Mouse (Mus musculus): ENCODE measurements at regions not wholly inside any gene's neighbourhood (a gene's known extent, or its start where the extent isn't known, plus 50 kb on each side); places are given as distances from the start of the nearest gene placed in this dataset.

GRCm38 (mm10) chr3:149395082-149395481 lies 404.7 kb upstream of the Adgrl2 start:
- DNase-seq (ENCODE audit: low read depth, low spot score), result no peak
- no peak for ATAC-seq
- no peak for TF ChIP-seq CTCF (IDR thresholded peaks at IDR 0.05)
- ChIA-PET CTCF (no interaction called here), POLR2A (no interaction called here)
- H3K27me3 ChIP-seq, result no peaks in the 10 kb centered on the region
- in situ Hi-C loops (cut with MboI; ENCODE audit: low pct_unique_long_range_greater_than_20kb), result no loop called here

DNA sequence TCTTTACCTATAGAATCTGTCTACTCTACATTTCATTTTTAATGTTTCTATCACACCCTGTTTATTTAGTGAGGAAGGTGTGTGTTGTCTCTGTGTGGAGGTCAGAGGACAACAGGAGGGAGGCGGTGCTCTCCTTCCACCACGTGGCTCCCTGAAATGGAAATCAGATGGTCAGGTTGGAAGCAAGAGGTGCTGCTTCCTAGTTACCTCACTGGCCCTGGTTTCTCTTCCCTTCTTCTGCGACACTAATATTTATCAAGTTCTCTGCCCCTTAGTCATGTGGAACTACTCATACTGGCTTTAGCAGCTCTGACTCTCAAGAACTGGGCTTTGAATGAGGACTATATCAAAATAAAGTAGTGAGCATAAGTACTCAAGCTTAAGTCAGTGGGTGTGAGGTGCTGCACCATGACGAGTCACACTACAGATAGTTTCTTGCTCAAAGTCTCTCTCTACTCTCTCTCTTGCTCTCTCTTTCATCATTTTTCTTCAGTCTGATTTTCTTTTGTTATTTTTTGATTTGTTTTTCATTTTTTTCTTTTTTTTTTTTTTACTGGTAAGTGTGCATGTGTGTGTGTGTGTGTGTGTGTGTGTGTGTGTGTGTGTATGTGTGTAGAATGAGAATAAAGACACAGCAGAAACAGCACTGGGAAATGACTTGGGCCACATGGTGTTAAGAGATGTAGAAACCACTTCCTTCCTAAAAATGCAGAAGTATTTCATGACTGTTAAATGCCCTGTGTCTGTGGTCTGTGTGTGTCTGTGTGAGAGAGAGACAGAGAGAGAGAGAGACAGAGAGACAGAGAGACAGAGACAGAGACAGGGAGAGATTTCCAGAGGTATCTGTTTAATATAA lies 403.2 kb upstream of the Adgrl2 start:
- no peak for TF ChIP-seq CTCF (IDR thresholded peaks at IDR 0.05)
- POLR2A ChIA-PET, result no interaction called here
- CTCF ChIA-PET, result no interaction called here
- no peaks in the 10 kb centered on the region for H3K27me3 ChIP-seq
- ATAC-seq (no peak), DNase-seq (ENCODE audit: low read depth, low spot score) (no peak)
- in situ Hi-C loops (cut with MboI; ENCODE audit: low pct_unique_long_range_greater_than_20kb), result no loop called here

DNA sequence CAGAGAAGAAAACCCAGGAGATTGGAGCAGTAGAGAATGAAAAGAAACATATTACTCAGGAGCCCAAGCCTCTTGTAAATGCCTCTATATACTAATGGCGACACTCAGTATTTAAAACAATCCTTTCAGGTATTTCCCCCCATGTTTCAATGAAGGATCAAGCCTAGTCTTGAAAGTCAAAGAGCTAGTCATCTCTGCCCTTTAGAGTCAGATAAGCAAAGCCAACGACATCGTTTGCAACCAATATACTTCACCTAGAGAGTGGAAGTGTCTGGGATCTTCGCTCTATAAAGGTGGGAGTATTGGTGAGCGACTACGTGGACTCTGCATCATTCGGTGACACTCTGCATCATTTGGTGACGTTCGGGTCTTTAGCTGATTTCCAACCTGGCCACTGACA lies 401.8 kb upstream of the Adgrl2 start:
- ChIA-PET POLR2A (no interaction called here), CTCF (interaction anchor here (1.2 kb wide), 1 partner anchor 21 kb away, joined by 4 read pairs; no protein-coding TSS in a partner anchor)
- ATAC-seq (no peak), DNase-seq (ENCODE audit: low read depth, low spot score) (no peak)
- no peak for TF ChIP-seq CTCF (IDR thresholded peaks at IDR 0.05)
- in situ Hi-C loops (cut with MboI; ENCODE audit: low pct_unique_long_range_greater_than_20kb), result no loop called here
- H3K27me3 ChIP-seq, result no peaks in the 10 kb centered on the region

GRCm38 (mm10) chr3:149387537-149387936 lies 397.2 kb upstream of the Adgrl2 start:
- ATAC-seq (no peak), DNase-seq (ENCODE audit: low read depth, low spot score) (no peak)
- no peaks in the 10 kb centered on the region for H3K27me3 ChIP-seq
- ChIA-PET POLR2A (no interaction called here), CTCF (interaction anchor here (1.9 kb wide), 1 partner anchor 10 kb away, joined by 9 read pairs; no protein-coding TSS in a partner anchor)
- TF ChIP-seq CTCF (IDR thresholded peaks at IDR 0.05), result no peak
- in situ Hi-C loops (cut with MboI; ENCODE audit: low pct_unique_long_range_greater_than_20kb), result no loop called here

DNA sequence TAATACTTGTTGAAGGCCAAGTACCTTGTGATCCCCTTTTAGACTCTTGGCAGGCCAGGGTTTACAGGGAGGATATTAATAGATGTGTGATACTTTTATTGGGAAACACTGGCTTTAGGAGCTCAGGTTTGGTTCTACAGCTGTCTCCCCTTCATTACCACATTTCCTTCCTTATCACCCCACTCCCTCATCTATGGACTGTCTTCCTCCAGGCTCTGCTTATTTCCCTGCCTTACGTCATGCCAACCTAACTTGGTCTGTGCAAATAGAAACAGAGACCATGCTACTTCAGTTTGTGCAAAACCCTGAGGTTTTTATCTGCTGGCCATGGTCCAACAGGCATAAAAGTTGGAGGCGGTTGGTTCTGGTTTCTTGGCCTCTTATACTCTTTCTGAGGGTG lies 395.7 kb upstream of the Adgrl2 start:
- H3K27me3 ChIP-seq, result no peaks in the 10 kb centered on the region
- CTCF ChIA-PET, result interaction anchor here (1.7 kb wide), 1 partner anchor 14 kb away, joined by 4 read pairs; no protein-coding TSS in a partner anchor
- in situ Hi-C loops (cut with MboI; ENCODE audit: low pct_unique_long_range_greater_than_20kb), result no loop called here
- POLR2A ChIA-PET, result no interaction called here
- no peak for TF ChIP-seq CTCF (IDR thresholded peaks at IDR 0.05)
- DNase-seq (ENCODE audit: low read depth, low spot score) (no peak), ATAC-seq (no peak)

DNA sequence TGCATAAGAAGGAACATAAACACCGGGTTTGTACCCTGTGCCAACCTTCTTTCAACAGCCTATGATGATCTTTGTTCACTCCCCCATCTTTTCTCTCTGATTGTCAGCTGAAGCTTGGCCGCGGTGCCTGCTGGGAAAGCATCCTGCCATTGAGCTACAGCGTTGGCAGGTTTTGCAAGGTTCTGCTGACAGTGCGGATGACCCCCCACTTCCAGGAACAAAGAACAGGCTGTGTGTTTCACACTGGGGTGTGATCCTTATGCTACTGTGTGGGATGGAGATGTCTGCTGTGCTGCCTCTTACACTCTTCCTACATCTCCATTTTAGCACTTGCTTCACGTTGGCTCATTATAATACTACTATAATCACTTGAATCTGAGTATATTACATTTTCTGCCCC lies 395.0 kb upstream of the Adgrl2 start:
- TF ChIP-seq CTCF (IDR thresholded peaks at IDR 0.05), result no peak
- no peaks in the 10 kb centered on the region for H3K27me3 ChIP-seq
- in situ Hi-C loops (cut with MboI; ENCODE audit: low pct_unique_long_range_greater_than_20kb), result no loop called here
- POLR2A ChIA-PET, result no interaction called here
- ATAC-seq, result no peak
- no peak for DNase-seq (ENCODE audit: low read depth, low spot score)
- CTCF ChIA-PET, result interaction anchor here (1.7 kb wide), 1 partner anchor 14 kb away, joined by 4 read pairs; no protein-coding TSS in a partner anchor

GRCm38 (mm10) chr3:149381559-149382245 lies 391.3 kb upstream of the Adgrl2 start:
- DNase-seq (ENCODE audit: low read depth, low spot score) (no peak), ATAC-seq (no peak)
- H3K27me3 ChIP-seq, result no peaks in the 10 kb centered on the region
- in situ Hi-C loops (cut with MboI; ENCODE audit: low pct_unique_long_range_greater_than_20kb), result no loop called here
- TF ChIP-seq CTCF (IDR thresholded peaks at IDR 0.05), result no peak
- ChIA-PET POLR2A (interaction anchor here (0.7 kb wide), 1 partner anchor 792 kb away, joined by 3 read pairs; no protein-coding TSS in a partner anchor), CTCF (no interaction called here)

DNA sequence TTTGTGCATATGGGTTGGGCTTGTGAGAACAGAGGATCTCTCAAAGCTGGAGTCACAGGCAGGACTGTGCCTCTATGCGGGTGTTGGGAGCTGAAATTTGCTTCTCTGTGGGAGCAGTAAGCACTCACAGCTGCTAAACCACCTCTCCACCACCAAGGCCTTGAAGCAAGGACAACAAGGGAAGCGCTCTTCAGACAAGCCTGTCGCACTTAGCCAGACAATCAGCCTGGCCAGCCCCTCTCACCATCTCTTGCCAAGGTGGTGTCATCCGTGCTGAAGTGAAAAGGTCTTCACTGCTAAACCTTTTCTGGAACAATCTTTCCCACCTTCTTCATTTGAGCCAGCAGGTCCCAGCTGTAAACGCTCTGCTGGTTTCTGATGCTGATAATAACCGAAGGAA lies 390.7 kb upstream of the Adgrl2 start:
- no peaks in the 10 kb centered on the region for H3K27me3 ChIP-seq
- ATAC-seq, result no peak
- no peak for DNase-seq (ENCODE audit: low read depth, low spot score)
- TF ChIP-seq CTCF (IDR thresholded peaks at IDR 0.05), result no peak
- in situ Hi-C loops (cut with MboI; ENCODE audit: low pct_unique_long_range_greater_than_20kb), result no loop called here
- ChIA-PET CTCF (interaction anchor here (2.0 kb wide), 1 partner anchor 10 kb away, joined by 7 read pairs; no protein-coding TSS in a partner anchor), POLR2A (interaction anchor here (0.7 kb wide), 1 partner anchor 791 kb away, joined by 3 read pairs; no protein-coding TSS in a partner anchor)

GRCm38 (mm10) chr3:149379866-149380472 lies 389.6 kb upstream of the Adgrl2 start:
- ATAC-seq (no peak), DNase-seq (ENCODE audit: low read depth, low spot score) (no peak)
- ChIA-PET POLR2A (interaction anchor here (0.7 kb wide), 1 partner anchor 147 kb away, joined by 8 read pairs; no protein-coding TSS in a partner anchor), CTCF (interaction anchor here (0.8 to 2.0 kb wide), 2 partner anchors 9 to 11 kb away, joined by 3 to 7 read pairs; no protein-coding TSS in a partner anchor)
- TF ChIP-seq CTCF (IDR thresholded peaks at IDR 0.05), result no peak
- H3K27me3 ChIP-seq, result no peaks in the 10 kb centered on the region
- in situ Hi-C loops (cut with MboI; ENCODE audit: low pct_unique_long_range_greater_than_20kb), result no loop called here

DNA sequence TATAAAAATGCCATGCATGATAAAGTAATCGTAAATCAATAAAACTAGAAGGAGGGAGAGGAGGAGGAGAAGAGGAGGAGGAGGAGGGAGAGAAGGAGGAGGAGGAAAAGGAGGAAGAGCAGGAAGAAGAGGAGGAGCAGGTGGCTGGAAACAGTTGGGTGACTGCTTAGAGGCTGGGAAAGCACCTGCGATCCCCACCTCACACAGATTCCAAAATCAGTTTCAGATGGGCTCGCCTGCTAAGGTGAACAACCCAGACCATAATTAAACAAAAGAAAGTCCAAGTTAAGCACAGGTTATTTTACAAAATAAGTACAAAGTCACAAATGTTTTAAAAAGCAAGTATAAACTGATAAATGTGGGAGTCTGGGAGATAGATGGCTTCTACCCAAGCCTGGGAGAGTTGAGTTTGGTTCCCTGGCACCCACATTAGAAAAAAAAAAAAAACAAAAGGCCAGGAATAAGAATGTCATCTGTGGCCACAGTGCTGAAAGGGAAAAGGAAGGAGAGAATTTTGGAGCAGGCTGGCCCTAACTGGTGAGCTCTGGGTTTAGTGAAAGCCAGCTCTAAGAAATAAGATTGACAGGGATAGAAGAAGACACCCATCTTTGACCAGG lies 389.0 kb upstream of the Adgrl2 start:
- no peak for DNase-seq (ENCODE audit: low read depth, low spot score)

More for the DNA sequence above, 389.0 kb upstream of the Adgrl2 start:
- no peak for ATAC-seq
- ChIA-PET CTCF (interaction anchor here (0.8 to 2.0 kb wide), 2 partner anchors 9 to 11 kb away, joined by 3 to 7 read pairs; no protein-coding TSS in a partner anchor), POLR2A (interaction anchor here (0.7 kb wide), 1 partner anchor 147 kb away, joined by 8 read pairs; no protein-coding TSS in a partner anchor)
- no peaks in the 10 kb centered on the region for H3K27me3 ChIP-seq
- in situ Hi-C loops (cut with MboI; ENCODE audit: low pct_unique_long_range_greater_than_20kb), result no loop called here
- TF ChIP-seq CTCF (IDR thresholded peaks at IDR 0.05), result no peak
